ENCODE assay signal across 20 mouse cellular contexts in the genomic region with DNA sequence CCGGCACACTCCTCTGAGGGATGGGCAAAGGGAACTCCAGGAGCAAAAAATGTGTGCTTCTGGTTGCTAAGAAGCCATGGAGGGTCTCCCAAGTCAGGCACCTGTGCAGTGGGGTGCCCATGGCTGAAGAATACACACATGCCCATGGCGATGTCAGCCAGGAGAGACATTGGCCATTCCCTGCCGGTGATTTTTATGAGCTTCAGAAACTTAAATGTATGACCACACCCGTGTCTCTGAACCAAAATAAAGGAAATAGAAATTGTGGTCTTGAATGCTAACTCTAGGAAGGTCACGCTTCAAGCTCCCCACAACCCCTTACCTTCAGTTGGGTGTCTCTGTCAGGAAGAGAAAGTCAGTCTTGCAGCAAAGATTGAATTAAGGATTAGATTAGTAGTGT. TPM values are rescaled to one million over a fixed set of nuclear protein-coding genes. Genes with fewer than 3 reads are reported as not detected.
DNase-seq lines count a peak whose midpoint lies in the region; ATAC-seq and TF ChIP-seq lines count a peak whose summit lies in the region.
"Had no signal": no experiment of that assay in that cellular context is flagged by ENCODE, and none has a peak within 500 bp of the region (broad histone marks: within the 10 kb centered on the region; RNA-seq: fewer than 3 reads in every experiment).

No protein-coding gene starts in this region.

- no peak overlapping the region for H3K4me2 ChIP-seq in midbrain, embryonic 11.5 days

- no peak for TF ChIP-seq EP300 in heart, adult 2 months (IDR thresholded peaks at IDR 0.05; ENCODE audit: insufficient read depth, low read depth, low read length)

- 86% methylated on average over 5 of the region's 5 CpGs for WGBS in heart, adult 2 months
- WGBS in midbrain, embryonic 11.5 days: 93% methylated on average over 5 of the region's 5 CpGs
- WGBS in midbrain, embryonic 10.5 days: 96% methylated on average over 5 of the region's 5 CpGs

- TF ChIP-seq POLR2A in heart, adult 2 months (IDR thresholded peaks at IDR 0.05; ENCODE audit: insufficient read depth, low read depth, low read length): no peak

- no peak overlapping the region for H3K27ac ChIP-seq in heart, adult 2 months
- H3K27ac ChIP-seq in midbrain, embryonic 11.5 days (ENCODE audit: low read depth, low read length): no peak overlapping the region
- H3K27ac ChIP-seq in midbrain, embryonic 10.5 days (replicated peaks): no peak overlapping the region

- no peaks in the 10 kb centered on the region for H3K36me3 ChIP-seq in heart, adult 2 months (ENCODE audit: control insufficient read depth, insufficient read depth, low read length)
- H3K36me3 ChIP-seq in midbrain, embryonic 11.5 days (ENCODE audit: control insufficient read depth, insufficient read depth, low read length): no peaks in the 10 kb centered on the region
- no peaks in the 10 kb centered on the region for H3K36me3 ChIP-seq in midbrain, embryonic 10.5 days
- H3K36me3 ChIP-seq: G1E had no signal

- H3K4me1 ChIP-seq in heart, adult 2 months (ENCODE audit: control insufficient read depth, insufficient read depth, low read length): no peaks in the 10 kb centered on the region
- no peaks in the 10 kb centered on the region for H3K4me1 ChIP-seq in midbrain, embryonic 11.5 days (ENCODE audit: control insufficient read depth, insufficient read depth, low read length)
- H3K4me1 ChIP-seq in midbrain, embryonic 10.5 days: no peaks in the 10 kb centered on the region

- no peaks in the 10 kb centered on the region for H3K27me3 ChIP-seq in heart, adult 2 months (ENCODE audit: control insufficient read depth, insufficient read depth, low read length)
- H3K27me3 ChIP-seq in midbrain, embryonic 11.5 days (ENCODE audit: control insufficient read depth, insufficient read depth, low read length): no peaks in the 10 kb centered on the region
- no peaks in the 10 kb centered on the region for H3K27me3 ChIP-seq in midbrain, embryonic 10.5 days (ENCODE audit: low read depth, poor library complexity, severe bottlenecking)
- H3K27me3 ChIP-seq: CH12.LX had no signal

- peak; percentile 73 for DNase-seq in heart, adult 11 months
- no peak for DNase-seq in heart, adult 2 months
- DNase-seq in midbrain, embryonic 11.5 days (ENCODE audit: low spot score, missing footprints): peak; percentile 51
- DNase-seq in midbrain, embryonic 10.5 days (ENCODE audit: low spot score): no peak
- DNase-seq: adrenal gland, adult 2 months; adrenal gland, adult 8-10 months; adrenal gland, postnatal 10 days; adrenal gland, postnatal 14 days; adrenal gland, postnatal 25 days; adrenal gland, postnatal 36 days; B cell, adult 2 months; cerebellum, adult 11 months; cerebellum, adult 11-12 months; cerebellum, adult 18-20 months had no signal

- H3K4me3 ChIP-seq in heart, adult 2 months: no peak overlapping the region
- H3K4me3 ChIP-seq in midbrain, embryonic 11.5 days (ENCODE audit: low read depth, low read length): no peak overlapping the region
- H3K4me3 ChIP-seq in midbrain, embryonic 10.5 days: no peak overlapping the region

- intact Hi-C loops in heart, adult 2 months (cut with DNase I): no loop called here

- ATAC-seq in midbrain, embryonic 11.5 days (ENCODE audit: low FRiP score): no peak
- ATAC-seq: activated CD4-positive, CD25-positive, alpha-beta regulatory T cell, adult 4 months; CD4-positive, CD25-positive, alpha-beta regulatory T cell, adult 4 months; Patski had no signal

- H3K79me2 ChIP-seq in heart, adult 2 months (replicated peaks; ENCODE audit: control insufficient read depth, insufficient read depth, low read length): no peaks in the 10 kb centered on the region

- no peaks in the 10 kb centered on the region for H3K9me3 ChIP-seq in midbrain, embryonic 11.5 days (ENCODE audit: control insufficient read depth, low read length)
- no peaks in the 10 kb centered on the region for H3K9me3 ChIP-seq in midbrain, embryonic 10.5 days (replicated peaks)

- no peak overlapping the region for H3K9ac ChIP-seq in heart, adult 2 months (ENCODE audit: low read depth, low read length)
- H3K9ac ChIP-seq in midbrain, embryonic 11.5 days (ENCODE audit: low read length): no peak overlapping the region

- TF ChIP-seq CTCF in heart, adult 2 months (IDR thresholded peaks at IDR 0.05): no peak

RNA-seq across cellular contexts. Expression of gene Map1b, which starts 56.0 kb away (rescaled TPM):
- 10 to 100 TPM; 10.2 to 14.6 TPM for total RNA-seq in heart, adult 2 months (2021)
- 2.1 and 3.5 TPM in 2 replicates for polyA plus RNA-seq in heart, adult 2 months (2012; rRNA removed)
- 911 and 979 TPM in 2 replicates for polyA plus RNA-seq in midbrain, embryonic 11.5 days (2014; fragmentation: Nextera tagmentation; extraction: Ambion mirVana)
- 665 and 916 TPM in 2 replicates for polyA plus RNA-seq in midbrain, embryonic 10.5 days (2016; fragmentation: Nextera tagmentation; extraction: Ambion mirVana)
- total RNA-seq: MEL had no signal
- polyA plus RNA-seq: G1E had no signal

Comparison
In these comparisons a context has a peak if more than half of its experiments do, and no peak if none do; other contexts are left out.
1. DNase-seq: peak in heart, adult 11 months (single experiment) and midbrain, embryonic 11.5 days (single experiment); none in heart, adult 2 months (0 of 2) and midbrain, embryonic 10.5 days (single experiment).
2. RNA of gene Map1b, which starts 56.0 kb away (polyA plus RNA-seq): 911 to 979 TPM in midbrain, embryonic 11.5 days and 665 to 916 TPM in midbrain, embryonic 10.5 days; 2.1 to 3.5 TPM in heart, adult 2 months; every median in the first group is over 100 times any median in the second.